Mouse (Mus musculus) CH12F3 (cell line): ENCODE measurements at regions not wholly inside any gene's neighbourhood (a gene's known extent, or its start where the extent isn't known, plus 50 kb on each side); places are given as distances from the start of the nearest gene placed in this dataset.

ENCODE experiments used
- in situ Hi-C: fragments of 300-500 bp; cut with MboI; formaldehyde crosslinking; loops from 2 replicates; pipeline ENCODE4 v1.14.3; 2020; ENCODE audit warnings: low sequenced_read_pairs

DNA sequence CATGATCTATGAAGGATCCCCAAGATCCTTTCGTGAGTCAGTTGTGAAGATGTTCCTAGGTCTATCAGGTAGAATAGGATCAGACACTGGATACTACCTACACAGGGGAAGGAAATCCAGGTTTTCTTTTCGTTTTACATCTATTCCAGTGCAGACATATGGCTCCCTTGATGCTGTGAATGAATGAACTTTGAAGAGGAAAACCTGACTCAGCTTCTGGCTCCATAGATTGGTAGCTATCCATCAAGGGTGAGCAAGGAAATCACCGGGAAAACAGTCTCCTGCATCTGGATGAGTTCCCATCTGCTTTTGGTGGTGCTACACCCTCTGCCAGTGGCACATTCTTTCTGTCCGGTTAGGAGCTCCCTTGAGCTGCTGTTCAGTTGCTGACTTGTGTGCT lies 687.8 kb downstream of the Hs3st4 start:
- in situ Hi-C loops: no loop called here

DNA sequence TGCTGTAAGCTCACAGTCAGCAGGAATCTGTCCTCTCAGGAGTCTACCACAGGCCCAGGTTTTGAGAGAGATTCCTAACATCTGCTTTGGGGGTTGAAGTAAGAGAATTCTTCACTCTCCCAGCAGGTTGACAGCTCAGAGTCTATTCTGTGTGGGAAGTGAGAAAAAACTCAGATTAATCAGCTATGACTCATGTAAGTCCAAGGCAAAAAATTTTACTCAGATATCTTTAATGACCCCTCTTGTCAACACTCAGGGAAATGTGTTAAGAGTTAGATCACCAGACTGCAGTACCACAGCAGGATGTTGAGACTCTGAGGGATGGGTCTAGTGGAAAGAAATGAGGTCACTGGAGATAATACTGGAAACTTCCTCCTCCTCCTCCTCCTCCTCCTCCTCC lies 688.4 kb downstream of the Hs3st4 start:
- in situ Hi-C loops: no loop called here

DNA sequence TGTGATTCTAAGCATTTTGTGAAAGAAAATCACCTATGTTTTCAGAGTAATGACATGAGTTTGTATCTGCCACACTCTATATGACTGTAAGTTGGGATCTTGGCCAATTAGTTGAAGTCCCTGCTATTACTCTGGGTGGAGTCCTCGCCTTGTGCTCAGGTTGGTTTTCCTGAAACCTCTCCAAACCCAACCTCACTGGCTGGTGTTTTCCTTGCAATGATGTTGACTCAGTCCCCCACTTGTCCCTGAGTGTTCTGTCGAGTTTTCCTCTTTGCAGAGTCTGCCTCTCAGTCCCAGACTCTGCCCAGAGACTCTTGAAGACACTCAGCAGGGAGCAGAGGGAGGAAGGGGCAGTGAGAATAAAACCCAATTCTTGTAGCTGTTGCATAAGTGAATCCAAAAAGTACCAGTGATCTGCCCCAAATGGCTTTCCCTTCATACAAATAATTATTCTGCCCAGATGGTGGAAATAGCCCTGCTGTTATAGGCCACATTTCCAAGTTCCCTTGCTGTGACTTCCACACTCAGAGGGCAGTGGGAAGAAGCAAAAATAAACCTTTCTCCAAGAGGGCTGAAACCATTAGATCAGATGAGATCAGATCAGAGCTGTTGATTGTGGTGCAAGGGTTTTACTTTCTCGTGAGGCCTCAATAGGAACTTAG lies 694.3 kb downstream of the Hs3st4 start:
- in situ Hi-C loops: no loop called here

DNA sequence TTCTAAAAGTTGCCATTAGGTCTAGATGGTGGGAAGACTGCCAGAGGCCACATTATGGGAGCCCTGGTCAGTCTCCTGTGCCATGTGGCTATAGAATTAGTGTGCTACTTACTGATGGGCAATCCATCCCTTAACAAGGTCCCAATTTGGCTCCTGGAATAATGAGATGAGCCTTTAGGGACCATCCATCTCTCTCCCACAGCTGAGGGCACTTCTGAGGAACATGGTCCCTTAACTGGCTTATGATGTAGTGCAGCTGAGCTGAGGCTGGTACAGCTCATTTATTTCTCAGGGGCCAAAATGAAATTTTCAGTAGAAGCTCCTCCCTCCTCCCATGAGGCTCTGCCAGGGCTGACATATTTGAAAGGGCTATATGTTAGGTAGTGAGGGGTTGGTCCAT lies 697.9 kb downstream of the Hs3st4 start:
- in situ Hi-C loops: no loop called here

DNA sequence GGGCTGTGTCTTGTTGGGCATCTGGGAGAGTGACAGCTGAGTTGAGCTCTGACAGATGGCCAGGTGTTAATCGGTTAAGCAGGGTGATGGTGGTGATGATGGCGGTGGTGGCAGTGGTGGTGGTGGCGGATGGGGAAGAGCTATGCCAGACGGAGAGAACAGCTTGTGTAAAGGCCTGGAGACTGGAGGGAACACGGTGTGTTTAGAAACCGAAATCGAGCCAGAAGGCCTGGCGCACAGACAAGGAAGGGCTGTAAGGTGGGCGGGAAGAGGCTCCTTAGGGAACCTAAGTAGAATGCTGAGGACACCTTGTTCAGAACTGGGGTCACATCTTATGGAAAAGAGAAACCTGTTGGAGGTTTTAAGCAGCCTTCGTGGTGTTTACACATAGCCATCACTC lies 698.5 kb downstream of the Hs3st4 start:
- in situ Hi-C loops: no loop called here

DNA sequence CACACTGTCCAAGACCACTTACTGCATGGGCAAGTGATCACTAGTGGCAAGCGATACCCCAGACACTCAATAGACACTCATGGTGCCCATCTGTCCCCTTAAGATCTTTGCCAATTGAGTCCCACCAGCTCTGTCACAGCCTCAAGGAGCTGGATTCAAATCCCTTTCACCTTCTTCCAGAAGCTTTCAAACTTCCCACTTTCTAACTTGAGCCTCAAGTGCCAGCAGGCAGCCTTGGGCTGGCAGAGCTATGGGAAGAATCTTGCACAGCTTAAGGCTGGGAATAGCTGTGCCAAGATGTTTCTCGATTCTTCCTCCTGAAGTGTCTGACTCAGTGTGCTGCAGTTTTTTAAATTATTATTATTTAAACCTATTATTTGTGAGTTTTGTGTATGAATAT lies 699.2 kb downstream of the Hs3st4 start:
- in situ Hi-C loops: no loop called here

DNA sequence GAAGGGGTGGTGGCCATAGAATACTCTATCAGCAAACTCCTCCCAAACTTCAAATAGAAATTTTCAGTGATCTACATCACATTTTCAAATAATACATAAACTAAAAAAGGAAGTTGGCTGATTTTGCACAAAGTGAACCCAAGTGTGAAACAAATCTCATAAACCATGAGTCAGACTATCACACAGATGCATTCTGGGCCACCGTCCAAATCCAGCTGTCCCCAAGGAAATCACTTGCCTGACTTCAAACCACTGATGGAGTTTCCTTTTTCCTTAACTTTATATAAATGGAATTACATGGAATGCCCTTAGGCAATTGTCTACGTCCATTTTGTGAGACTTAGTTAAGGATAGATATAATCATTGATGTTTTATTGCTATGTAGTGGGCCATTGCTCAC lies 702.8 kb downstream of the Hs3st4 start:
- in situ Hi-C loops: no loop called here

DNA sequence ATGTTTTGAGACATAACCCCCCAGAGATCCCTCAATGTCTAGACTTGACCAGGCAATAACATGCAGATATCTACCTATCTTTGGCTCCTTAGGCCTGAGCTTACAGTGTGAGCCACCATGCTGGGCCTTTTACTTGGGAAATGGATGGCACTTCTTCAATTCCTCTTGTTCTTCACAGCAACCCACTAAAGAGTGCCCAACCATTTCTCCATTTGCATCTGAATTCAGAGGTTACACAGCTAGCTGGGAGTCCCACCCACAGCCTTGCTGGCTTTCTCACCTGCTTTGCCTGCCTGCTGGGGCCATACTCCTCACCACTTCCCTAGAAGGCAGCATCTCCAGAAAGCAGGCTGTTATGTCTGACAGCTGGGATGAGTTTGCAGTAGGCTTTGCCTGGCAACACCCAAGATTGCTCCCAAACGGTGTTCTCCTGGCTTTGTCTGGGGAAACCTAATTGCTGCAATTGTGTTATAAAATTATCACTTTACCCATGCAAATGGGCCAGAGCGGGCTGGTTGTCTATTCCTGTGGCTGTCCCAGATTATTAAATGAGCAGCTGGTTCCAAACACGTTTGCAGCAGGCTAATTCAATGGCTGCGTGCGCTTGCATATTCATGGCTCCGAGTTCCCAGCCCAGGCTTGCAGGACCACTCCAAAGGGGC lies 721.6 kb downstream of the Hs3st4 start:
- in situ Hi-C loops: no loop called here

DNA sequence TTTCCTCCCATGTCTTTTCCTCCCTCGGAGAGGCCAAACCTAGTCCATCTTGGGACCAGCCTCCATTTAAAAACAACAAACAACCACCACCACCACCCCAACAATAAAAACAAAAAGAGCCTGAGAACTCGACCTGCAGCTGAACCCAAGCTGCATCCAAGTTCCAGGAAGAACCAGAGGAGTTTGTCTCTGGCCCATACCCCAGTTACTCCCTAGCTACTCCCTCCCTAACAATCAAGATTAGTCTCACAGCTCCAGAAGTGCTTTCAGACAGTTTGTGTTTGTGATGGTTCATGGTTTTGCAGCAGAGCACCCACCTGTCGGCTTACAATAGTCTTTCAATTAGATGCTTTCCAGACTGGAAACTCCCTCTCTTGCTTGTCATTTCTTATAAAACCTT lies 724.5 kb downstream of the Hs3st4 start:
- in situ Hi-C loops: no loop called here

DNA sequence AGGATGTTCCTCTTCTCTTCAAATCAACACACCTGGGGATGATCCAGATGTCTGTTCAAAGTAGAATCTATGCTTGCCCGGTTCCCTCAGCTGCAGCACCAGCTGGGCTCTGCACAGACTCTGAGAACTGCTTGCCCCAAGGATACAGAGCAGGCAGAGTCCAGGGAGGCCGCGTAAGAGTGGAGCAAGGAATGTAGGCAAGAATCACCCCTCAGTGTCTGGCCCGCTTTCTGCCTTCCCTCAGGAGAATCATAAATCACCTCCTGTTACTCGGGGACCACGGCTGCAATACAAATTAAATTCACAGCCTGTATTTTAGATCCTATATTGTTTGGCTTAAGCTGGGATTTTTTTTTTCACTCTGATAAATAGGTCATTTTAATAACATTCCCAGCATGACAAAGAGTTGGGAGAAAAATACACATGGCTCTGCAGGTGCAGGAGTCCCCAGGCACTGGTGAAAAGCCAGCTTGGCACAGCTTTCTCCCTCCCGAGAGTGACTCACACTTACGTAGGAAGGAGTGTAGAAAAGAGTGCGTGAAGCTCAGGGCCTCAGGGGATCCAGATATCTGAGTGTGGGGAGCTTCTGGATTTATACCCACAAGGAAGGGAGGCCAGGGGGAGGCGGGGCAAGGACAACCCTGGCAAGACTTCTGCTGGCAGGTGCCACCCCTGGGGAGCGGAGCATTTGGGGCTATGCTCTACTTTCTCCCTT lies 726.3 kb downstream of the Hs3st4 start:
- in situ Hi-C loops: no loop called here

DNA sequence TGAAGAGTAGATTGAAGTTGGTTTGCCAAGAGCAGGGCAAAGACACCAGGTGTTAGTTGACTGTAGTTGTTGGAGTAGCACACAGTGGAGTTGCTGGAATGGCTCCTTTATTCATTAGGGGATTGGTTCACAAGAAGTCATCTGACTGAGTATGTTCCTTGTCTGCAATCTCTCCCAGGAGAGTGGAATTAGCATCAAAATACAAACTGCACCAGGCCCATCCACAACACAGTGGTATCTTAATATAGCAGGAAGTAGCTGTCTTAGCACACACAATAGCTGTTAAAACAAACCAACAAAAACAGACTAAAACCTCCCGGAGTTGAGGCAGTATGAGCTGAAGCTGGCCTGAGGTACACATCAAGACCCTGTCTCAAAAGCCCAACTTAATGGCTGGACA lies 723.5 kb upstream of the Kdm8 start:
- in situ Hi-C loops: no loop called here

DNA sequence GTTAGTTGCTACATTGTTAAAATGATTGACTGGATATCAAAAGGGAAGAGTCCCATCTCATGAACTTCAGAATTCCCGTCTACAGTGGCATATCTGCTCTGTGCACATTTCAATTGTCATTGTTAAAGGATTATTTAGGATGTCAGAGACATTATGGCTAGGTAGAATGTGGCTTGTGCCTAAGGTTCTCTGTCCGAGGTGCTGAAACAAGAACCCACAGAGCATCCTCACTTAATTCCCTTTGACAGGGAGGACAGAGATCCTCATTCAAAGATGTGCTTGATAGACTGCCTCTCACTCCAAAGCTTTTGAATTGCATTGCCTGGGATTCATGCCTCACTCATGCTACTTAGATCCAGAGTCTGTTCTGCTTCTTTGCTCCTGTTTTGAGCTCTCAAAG lies 702.4 kb upstream of the Kdm8 start:
- in situ Hi-C loops: no loop called here

DNA sequence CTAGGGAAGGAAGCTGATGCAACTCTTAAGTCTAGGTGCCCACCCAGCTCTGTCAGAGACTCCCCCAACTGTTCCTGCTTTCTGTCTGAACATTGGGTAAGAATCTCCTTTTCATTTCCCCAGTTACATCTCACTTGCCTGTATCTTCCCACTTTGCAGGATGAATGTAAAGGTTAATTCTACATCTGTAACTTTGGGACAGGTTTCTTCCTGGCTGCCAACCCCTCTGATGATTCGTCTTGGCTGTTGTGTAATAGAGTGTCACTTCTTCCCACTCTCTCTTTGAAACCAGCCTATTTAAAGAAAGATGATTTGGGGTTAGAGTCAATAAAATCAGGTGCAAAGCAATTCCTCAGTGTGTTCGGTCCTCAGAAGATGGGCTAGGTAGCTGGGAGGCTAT lies 698.2 kb upstream of the Kdm8 start:
- in situ Hi-C loops: no loop called here

DNA sequence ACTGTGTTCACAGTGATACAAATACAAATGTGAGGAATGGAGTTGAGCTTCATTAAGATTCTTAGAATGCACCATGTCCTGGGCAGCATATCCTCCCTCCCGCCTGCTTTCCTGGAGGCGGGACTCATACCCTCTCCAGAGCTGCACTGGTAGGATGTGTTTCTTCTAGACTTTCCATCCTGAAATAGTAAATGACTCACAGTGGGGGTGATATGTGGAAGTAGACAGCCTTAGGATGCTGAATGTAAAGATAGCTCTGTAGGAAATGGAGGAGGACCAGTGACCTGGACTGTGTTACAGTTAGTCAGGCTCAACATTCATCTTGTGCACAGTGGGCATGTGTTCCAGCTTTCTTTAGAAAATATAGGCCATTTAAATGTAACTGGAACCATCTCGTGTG lies 696.1 kb upstream of the Kdm8 start:
- in situ Hi-C loops: no loop called here

DNA sequence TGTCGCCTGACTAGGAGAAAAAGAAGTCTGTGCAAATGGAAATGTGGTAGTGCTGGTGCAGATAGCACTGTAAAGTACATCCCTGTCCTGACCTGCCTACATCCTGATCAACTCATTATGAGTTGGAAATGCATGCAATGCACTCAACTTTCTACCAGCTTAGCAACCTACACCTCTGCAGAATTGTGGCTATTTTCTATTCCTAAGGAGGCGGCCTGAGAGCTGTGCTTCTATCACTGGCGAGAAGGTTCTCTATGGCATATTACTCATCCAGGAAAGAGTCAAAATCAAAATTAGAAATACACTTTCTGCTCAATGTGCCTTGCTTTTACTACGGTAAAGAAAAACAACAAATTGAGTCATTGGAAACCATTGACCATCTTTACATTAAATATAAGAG lies 685.4 kb upstream of the Kdm8 start:
- in situ Hi-C loops: no loop called here

DNA sequence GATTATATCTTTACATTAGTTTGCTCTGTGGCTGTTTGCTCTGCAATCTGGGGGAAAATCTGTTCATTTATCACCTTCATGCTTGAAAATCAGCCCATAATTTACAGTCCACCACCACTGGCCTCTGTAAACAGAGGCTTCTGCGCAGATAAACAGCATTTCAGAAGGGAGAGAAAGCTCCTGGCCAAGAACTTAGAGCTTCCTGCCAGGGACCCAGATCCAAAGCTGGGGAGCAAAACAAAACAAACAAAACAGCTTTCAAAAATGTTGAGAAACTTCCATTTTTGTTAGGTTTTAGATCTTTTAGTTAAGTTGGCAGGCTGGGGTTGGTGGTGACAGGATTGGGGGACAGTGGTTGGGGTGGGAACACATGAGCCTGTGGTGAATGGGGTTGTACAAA lies 666.7 kb upstream of the Kdm8 start:
- in situ Hi-C loops: no loop called here

DNA sequence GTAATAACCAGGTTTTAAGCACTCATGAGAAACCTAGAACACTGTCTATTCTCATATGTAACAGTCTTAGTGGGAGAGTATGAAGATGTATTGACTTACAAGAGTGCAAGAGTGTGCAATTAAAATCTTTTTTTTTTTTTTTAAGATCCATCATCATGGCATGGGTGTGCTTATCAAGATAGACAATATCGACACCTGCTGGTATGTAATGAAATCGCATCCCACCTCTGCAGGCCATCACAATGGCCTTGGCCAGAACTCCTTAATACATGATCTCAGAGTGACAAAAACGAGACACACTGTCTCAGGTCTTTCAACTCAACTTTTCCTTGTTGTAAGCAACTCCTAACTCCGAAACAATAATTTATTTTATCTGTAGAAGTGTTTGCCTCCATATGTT lies 661.7 kb upstream of the Kdm8 start:
- in situ Hi-C loops: no loop called here

DNA sequence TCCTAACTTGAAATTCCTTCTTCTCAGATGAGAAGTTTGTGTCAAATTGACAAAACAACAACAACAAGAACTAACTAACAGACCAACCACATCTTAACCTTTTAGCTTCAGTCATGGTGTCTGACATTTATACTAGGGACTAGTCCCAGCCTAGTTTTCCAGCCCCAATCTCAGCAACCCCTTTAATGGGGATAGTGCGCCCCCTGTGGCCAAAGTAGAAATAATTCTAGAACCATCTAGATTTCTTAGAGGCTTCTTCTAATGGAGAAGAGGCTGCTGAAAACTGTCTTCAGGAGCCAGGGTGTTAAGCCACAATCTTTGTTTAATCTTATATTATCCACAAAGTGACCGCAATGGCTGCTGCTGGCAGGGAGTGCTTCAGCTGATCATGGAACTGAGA lies 659.5 kb upstream of the Kdm8 start:
- in situ Hi-C loops: no loop called here

DNA sequence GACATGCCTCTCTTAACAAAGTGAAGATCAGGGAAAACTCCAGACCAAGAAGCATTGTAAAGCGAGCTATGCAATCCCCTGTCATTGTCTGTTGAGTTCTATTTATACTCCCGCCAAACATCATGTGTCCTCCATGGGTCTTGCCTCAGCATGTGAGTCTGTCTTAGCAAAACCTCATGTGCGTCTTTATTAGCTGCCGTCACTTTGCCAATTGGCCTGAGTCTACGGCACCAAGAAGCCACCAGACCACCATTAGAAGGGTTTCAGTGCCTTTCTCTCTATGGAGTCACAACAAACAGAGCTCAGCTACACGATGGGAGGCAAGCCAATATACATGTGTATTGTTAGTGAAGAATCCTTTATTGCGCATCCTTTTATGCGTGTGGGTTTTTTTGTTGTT lies 658.6 kb upstream of the Kdm8 start:
- in situ Hi-C loops: no loop called here

DNA sequence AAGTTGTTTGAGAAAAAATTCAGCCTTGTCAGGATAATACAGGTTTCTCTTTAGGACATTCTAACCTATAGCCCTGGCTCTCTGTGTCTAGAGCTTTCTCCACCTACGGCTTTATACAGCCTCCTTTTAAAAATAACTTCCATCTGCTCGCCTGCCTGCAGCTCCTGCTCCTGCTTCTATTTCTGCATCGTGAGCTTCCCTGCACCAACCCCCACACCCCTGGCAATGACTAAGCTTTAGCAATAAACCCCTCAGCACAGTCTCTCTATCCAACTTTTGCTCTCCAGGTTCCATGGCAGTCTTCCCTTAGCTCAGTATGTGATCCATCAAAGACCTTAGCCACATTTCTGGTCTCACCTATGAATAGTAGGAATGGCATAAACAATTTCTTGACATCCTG lies 655.7 kb upstream of the Kdm8 start:
- in situ Hi-C loops: no loop called here

DNA sequence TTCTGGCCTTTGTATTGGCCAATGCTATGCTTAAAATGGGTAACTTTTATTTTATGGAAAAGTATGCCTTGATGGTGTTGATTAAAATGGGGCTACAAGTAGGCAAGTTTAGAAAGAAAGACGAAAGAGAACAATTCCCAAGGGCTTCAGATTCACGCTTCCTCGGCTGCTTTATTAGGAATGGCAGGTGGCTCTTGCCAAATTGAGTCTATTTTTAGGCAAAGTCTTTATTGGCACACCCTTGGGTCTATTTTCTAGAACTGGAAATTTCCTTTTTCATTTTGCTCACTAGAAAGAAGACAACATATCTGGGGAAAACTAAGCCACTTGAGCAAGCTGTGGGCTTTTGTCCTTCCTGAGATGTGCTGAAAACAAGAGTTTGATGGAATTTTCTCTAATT lies 641.4 kb upstream of the Kdm8 start:
- in situ Hi-C loops: no loop called here

DNA sequence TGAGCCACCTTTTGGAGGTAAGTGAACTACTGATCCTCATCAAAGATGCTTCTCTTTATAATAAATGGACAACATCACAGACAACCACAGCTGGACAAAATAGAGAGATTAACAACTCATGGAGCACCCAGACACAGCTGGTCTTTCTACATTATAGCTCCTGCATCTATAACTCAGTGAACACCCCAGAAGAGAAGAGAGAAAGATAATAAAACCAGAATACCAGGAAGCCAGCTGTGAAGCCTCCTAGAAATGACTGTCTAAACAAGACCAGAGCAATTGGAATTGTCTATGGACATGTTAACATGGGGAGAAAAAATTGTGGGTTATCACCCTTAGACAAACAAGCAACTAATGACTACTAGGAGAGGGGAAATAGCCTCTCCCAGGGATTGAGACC lies 609.8 kb upstream of the Kdm8 start:
- in situ Hi-C loops: no loop called here
